Comparison of ENCODE assay signal across 17 mouse cellular contexts in genomic region chr7:137211332-137211731, GRCm38 (mm10).
DNase-seq lines count a peak whose midpoint lies in the region; ATAC-seq and TF ChIP-seq lines count a peak whose summit lies in the region.
"Had no signal": no experiment of that assay in that cellular context is flagged by ENCODE, and none has a peak within 500 bp of the region (broad histone marks: within the 10 kb centered on the region; RNA-seq: fewer than 3 reads in every experiment).

No protein-coding gene starts in this region.

- DNase-seq in gastrocnemius, adult 2 months, result no peak
- DNase-seq in gastrocnemius, postnatal 4 days (ENCODE audit: low spot score in 2 of 2), result no peak
- DNase-seq in kidney, postnatal 36 days, result peak; percentile 8 to 18
- DNase-seq in kidney, adult 11 months, result no peak
- DNase-seq in midbrain, postnatal 0 days (ENCODE audit: low spot score), result no peak
- DNase-seq in urinary bladder, adult 2 months (ENCODE audit: low spot score), result no peak
- DNase-seq: cerebellum, adult 11 months; cerebellum, postnatal 36 days; gastrocnemius, postnatal 14 days; kidney, postnatal 25 days had no signal

- H3K4me2 ChIP-seq in midbrain, postnatal 0 days (ENCODE audit: low read depth, low read length, poor library complexity, severe bottlenecking), result no peak overlapping the region
- no peak overlapping the region for H3K4me2 ChIP-seq in midbrain, embryonic 16.5 days (ENCODE audit: low read length)
- H3K4me2 ChIP-seq in stomach, embryonic 16.5 days (ENCODE audit: low read depth, low read length), result no peak overlapping the region
- H3K4me2 ChIP-seq: heart, embryonic 11.5 days; liver, embryonic 15.5 days had no signal

- H3K9me3 ChIP-seq in midbrain, postnatal 0 days (ENCODE audit: low read length), result no peaks in the 10 kb centered on the region
- no peaks in the 10 kb centered on the region for H3K9me3 ChIP-seq in midbrain, embryonic 16.5 days (replicated peaks; ENCODE audit: control insufficient read depth, low read length, poor library complexity, severe bottlenecking)
- no peaks in the 10 kb centered on the region for H3K9me3 ChIP-seq in stomach, embryonic 16.5 days (replicated peaks; ENCODE audit: control insufficient read depth, low read length)
- H3K9me3 ChIP-seq: embryonic facial prominence, embryonic 10.5 days; liver, embryonic 15.5 days had no signal

- ATAC-seq in midbrain, postnatal 0 days (ENCODE audit: low FRiP score), result no peak
- no peak for ATAC-seq in midbrain, embryonic 16.5 days
- ATAC-seq in stomach, embryonic 16.5 days (ENCODE audit: insufficient read depth, low FRiP score), result peak; percentile 33; the same call in 1 of the 2 replicates
- ATAC-seq: Patski had no signal

- no peaks in the 10 kb centered on the region for H3K27me3 ChIP-seq in midbrain, postnatal 0 days (ENCODE audit: insufficient read depth, low read length)
- H3K27me3 ChIP-seq in midbrain, embryonic 16.5 days (ENCODE audit: control insufficient read depth, insufficient read depth, low read depth, low read length), result no peaks in the 10 kb centered on the region
- H3K27me3 ChIP-seq in stomach, embryonic 16.5 days (ENCODE audit: control insufficient read depth, insufficient read depth, low read length), result 0 out of 2 replicates have a peak, but pooled peaks cover 4% of the 10 kb centered on the region
- H3K27me3 ChIP-seq: liver, embryonic 15.5 days; Patski had no signal

- 63% methylated on average over 4 of the region's 4 CpGs for WGBS in midbrain, postnatal 0 days
- 66% methylated on average over 4 of the region's 4 CpGs for WGBS in midbrain, embryonic 16.5 days
- WGBS in stomach, embryonic 16.5 days, result 36% methylated on average over 4 of the region's 4 CpGs

- no peaks in the 10 kb centered on the region for H3K36me3 ChIP-seq in midbrain, postnatal 0 days (ENCODE audit: insufficient read depth, low read length)
- H3K36me3 ChIP-seq in midbrain, embryonic 16.5 days (ENCODE audit: control insufficient read depth, insufficient read depth, low read length), result no peaks in the 10 kb centered on the region
- H3K36me3 ChIP-seq in stomach, embryonic 16.5 days (ENCODE audit: control insufficient read depth, insufficient read depth, low read length), result no peaks in the 10 kb centered on the region
- H3K36me3 ChIP-seq: liver, embryonic 15.5 days had no signal

- H3K4me3 ChIP-seq in gastrocnemius, adult 2 months, result no peak overlapping the region
- H3K4me3 ChIP-seq in midbrain, postnatal 0 days (ENCODE audit: low read depth, low read length), result no peak overlapping the region
- no peak overlapping the region for H3K4me3 ChIP-seq in midbrain, embryonic 16.5 days (ENCODE audit: low read depth, low read length)
- no peak overlapping the region for H3K4me3 ChIP-seq in stomach, embryonic 16.5 days (replicated peaks; ENCODE audit: low read length)
- H3K4me3 ChIP-seq: embryonic facial prominence, embryonic 10.5 days; erythroblast, embryonic 14.5 days; liver, embryonic 15.5 days had no signal

- intact Hi-C loops in gastrocnemius, adult 2 months (cut with DNase I), result no loop called here

- no peak overlapping the region for H3K9ac ChIP-seq in midbrain, postnatal 0 days (replicated peaks; ENCODE audit: low read length, poor library complexity, severe bottlenecking)
- no peak overlapping the region for H3K9ac ChIP-seq in midbrain, embryonic 16.5 days (ENCODE audit: low read depth, low read length)
- H3K9ac ChIP-seq in stomach, embryonic 16.5 days (ENCODE audit: low read length), result no peak overlapping the region
- H3K9ac ChIP-seq: liver, embryonic 15.5 days had no signal

- H3K27ac ChIP-seq in gastrocnemius, adult 2 months, result no peak overlapping the region
- no peak overlapping the region for H3K27ac ChIP-seq in midbrain, postnatal 0 days (ENCODE audit: low read depth, low read length)
- H3K27ac ChIP-seq in midbrain, embryonic 16.5 days (ENCODE audit: low read length), result no peak overlapping the region
- no peak overlapping the region for H3K27ac ChIP-seq in stomach, embryonic 16.5 days (ENCODE audit: low read length)
- H3K27ac ChIP-seq: liver, embryonic 15.5 days had no signal

- no peaks in the 10 kb centered on the region for H3K4me1 ChIP-seq in midbrain, postnatal 0 days (ENCODE audit: insufficient read depth, low read length)
- peaks cover 14% of the 10 kb centered on the region; the same call in 1 of the 2 replicates for H3K4me1 ChIP-seq in midbrain, embryonic 16.5 days (ENCODE audit: control insufficient read depth, insufficient read depth, low read length)
- no peaks in the 10 kb centered on the region; the same call in 1 of the 2 replicates for H3K4me1 ChIP-seq in stomach, embryonic 16.5 days (ENCODE audit: control insufficient read depth, insufficient read depth, low read length)
- H3K4me1 ChIP-seq: liver, embryonic 15.5 days had no signal

- peak; percentile 4; the same call in 1 of the 2 replicates for TF ChIP-seq CTCF in gastrocnemius, adult 2 months (IDR thresholded peaks at IDR 0.05)
- peak; percentile 49 for TF ChIP-seq CTCF in midbrain, postnatal 0 days (IDR thresholded peaks at IDR 0.05)

Comparison
In these comparisons a context has a peak if more than half of its experiments do, and no peak if none do; other contexts are left out.
1. DNase-seq: peak in kidney, postnatal 36 days (2 of 2); none in gastrocnemius, adult 2 months (single experiment), gastrocnemius, postnatal 4 days (0 of 2), kidney, adult 11 months (single experiment), midbrain, postnatal 0 days (single experiment) and urinary bladder, adult 2 months (single experiment).